Mouse (Mus musculus): Measurements from ENCODE around the gene Uggt1. TPM values are rescaled to one million over a fixed set of nuclear protein-coding genes. Genes with fewer than 3 reads are reported as not detected.

Gene Uggt1
- 70.9 TPM for polyA plus RNA-seq (2017; shearing (Covaris generic))

GRCm38 (mm10) chr1:36244058-36244827 is at the start of gene Uggt1:
TSS of gene Uggt1 (minus strand) at chr1:36244720.

GRCm38 (mm10) chr1:36274455-36274854 is 29.9 kb upstream of the Uggt1 start, which contains the start of gene Neurl3:
TSS of gene Neurl3 (minus strand) at chr1:36274679.

Other genes starting within 250 kb of the Uggt1 start
- gene Hs6st1, start 176.3 kb downstream of the Uggt1 start, polyA plus RNA-seq (2017; shearing (Covaris generic)): 1.3 TPM
- 144 TPM for gene Neurl3, start 30.0 kb upstream of the Uggt1 start, polyA plus RNA-seq (2017; shearing (Covaris generic))
- 158 TPM for gene Arid5a, start 63.0 kb upstream of the Uggt1 start, polyA plus RNA-seq (2017; shearing (Covaris generic))
- gene Kansl3, start 124.5 kb upstream of the Uggt1 start, polyA plus RNA-seq (2017; shearing (Covaris generic)): 71.1 TPM
- gene Fer1l5, start 127.6 kb upstream of the Uggt1 start, polyA plus RNA-seq (2017; shearing (Covaris generic)): 1.5 TPM
- gene Lman2l, start 200.6 kb upstream of the Uggt1 start, polyA plus RNA-seq (2017; shearing (Covaris generic)): 36.5 TPM
- gene Cnnm4, start 226.9 kb upstream of the Uggt1 start, polyA plus RNA-seq (2017; shearing (Covaris generic)): 2.2 TPM

Measured in inflammation-experienced regulatory T-cells, adult 16 weeks (primary cell).